Mouse (Mus musculus): ENCODE measurements around the gene Setd2. TPM values are rescaled to one million over a fixed set of nuclear protein-coding genes. Genes with fewer than 3 reads are reported as not detected.

The Setd2 gene
- polyA plus RNA-seq, 1 experiment: 1.1 TPM

GRCm38 (mm10) chr9:110667219-110667836, 134.9 kb downstream of the Setd2 start:
- peaks cover 26% of the 10 kb centered on the region for H3K27me3 ChIP-seq (ENCODE audit: control insufficient read depth)
- no peaks in the 10 kb centered on the region for H3K9me3 ChIP-seq (ENCODE audit: control insufficient read depth, low read length)
- H3K36me3 ChIP-seq (ENCODE audit: control insufficient read depth): peaks cover 4% of the 10 kb centered on the region
- H3K4me1 ChIP-seq (ENCODE audit: control insufficient read depth): peaks cover 83% of the 10 kb centered on the region
- no peak overlapping the region for H3K4me3 ChIP-seq (replicated peaks)
- TF ChIP-seq GATA1 (IDR thresholded peaks at IDR 0.05; ENCODE audit: low read length) (no peak), TAL1 (IDR thresholded peaks at IDR 0.05; ENCODE audit: low read length) (no peak)

Other genes with a start within 250 kb of the Setd2 start
- gene Elp6, start 227.4 kb upstream of the Setd2 start, polyA plus RNA-seq (2012): 0.34 and 0.40 TPM in 2 replicates
- gene Scap, start 199.3 kb upstream of the Setd2 start, polyA plus RNA-seq (2012): 1.5 and 1.7 TPM in 2 replicates
- 3.0 and 4.2 TPM in 2 replicates for gene Ptpn23, start 124.4 kb upstream of the Setd2 start, polyA plus RNA-seq (2012)
- gene Ngp, start 112.8 kb upstream of the Setd2 start, polyA plus RNA-seq (2012): 0.15 and 0.39 TPM in 2 replicates
- 0.20 and 0.41 TPM in 2 replicates for gene Klhl18, start 55.9 kb upstream of the Setd2 start, polyA plus RNA-seq (2012)
- gene Kif9, start 55.6 kb upstream of the Setd2 start, polyA plus RNA-seq (2012): 0.01 TPM in 1 of 2 replicates, not detected in the other
- 0.05 TPM in 1 of 2 replicates, not detected in the other for gene Nradd, start 91.9 kb downstream of the Setd2 start, polyA plus RNA-seq (2012)
- gene Nbeal2, start 121.6 kb downstream of the Setd2 start, polyA plus RNA-seq (2012): 0.26 and 0.65 TPM in 2 replicates
- gene Ccdc12, start 123.9 kb downstream of the Setd2 start, polyA plus RNA-seq (2012): 21.3 and 25.9 TPM in 2 replicates
- gene Myl3, start 209.3 kb downstream of the Setd2 start, polyA plus RNA-seq (2012): not detected in 2 replicates
- gene Pth1r, start 214.5 kb downstream of the Setd2 start, polyA plus RNA-seq (2012): not detected in 2 replicates

All from erythroblast, embryonic 14.5 days (primary cell).